Mouse (Mus musculus): ENCODE results near the gene Spink4.

GRCm38 (mm10) chr4:40971744-40972143 lies 51.9 kb downstream of the Spink4 start:
- TF ChIP-seq POLR2A (IDR thresholded peaks at IDR 0.05; ENCODE audit: low read depth, low read length) (no peak), CTCF (IDR thresholded peaks at IDR 0.05; ENCODE audit: extremely low read depth, insufficient read length, insufficient replicate concordance, low read depth, low read length) (peak; percentile 62; the same call in 1 of the 2 replicates)
